Mouse (Mus musculus) erythroblast, embryonic 14.5 days (primary cell): ENCODE data around the gene Nostrin.

Experiments used
- GATA1 ChIP-seq: IDR thresholded peaks from 2 replicates; pipeline ENCODE4 v1.6.1; 2012; ENCODE audit warnings: low read length, inconsistent platforms, mixed read lengths
- TAL1 ChIP-seq: IDR thresholded peaks from 3 replicates; pipeline ENCODE4 v1.6.1; 2012; ENCODE audit warnings: low read length, inconsistent platforms, mixed read lengths

GRCm38 (mm10) chr2:69109246-69109645, 26.4 kb upstream of the Nostrin start:
- TF ChIP-seq GATA1 (no peak), TAL1 (no peak)
